Comparison of ENCODE assay signal across 8 mouse cellular contexts in genomic region chr9:84466741-84467140, GRCm38 (mm10).
DNase-seq lines count a peak whose midpoint lies in the region; ATAC-seq and TF ChIP-seq lines count a peak whose summit lies in the region.

No protein-coding gene starts in this region.

- H3K4me3 ChIP-seq in liver, adult 2 months (ENCODE audit: insufficient read depth, low read depth, low read length): no peak overlapping the region

- H3K9ac ChIP-seq in liver, adult 2 months (ENCODE audit: low read depth, low read length): no peak overlapping the region

- WGBS in liver, adult 2 months: 4% methylated on average over 3 of the region's 3 CpGs

- TF ChIP-seq POLR2A in liver, adult 2 months (IDR thresholded peaks at IDR 0.05; ENCODE audit: extremely low read depth, insufficient read depth, low read length): no peak

- TF ChIP-seq CTCF in liver, adult 2 months (IDR thresholded peaks at IDR 0.05; ENCODE audit: low read depth, low read length): 0 out of 2 replicates have a peak, but pooled peaks have one; percentile 36

- no peaks in the 10 kb centered on the region for H3K79me2 ChIP-seq in liver, adult 2 months (ENCODE audit: control insufficient read depth, insufficient read depth, low read length)

- ATAC-seq in monocyte, adult 5-6 weeks (replicated peaks; ENCODE audit: insufficient number of reproducible peaks, low FRiP score, low TSS enrichment, poor library complexity, severe bottlenecking): no peak

- no peaks in the 10 kb centered on the region for H3K27me3 ChIP-seq in liver, adult 2 months (ENCODE audit: control insufficient read depth, insufficient read depth, low read length)

- H3K36me3 ChIP-seq in liver, adult 2 months (ENCODE audit: control insufficient read depth, insufficient read depth, low read length): no peaks in the 10 kb centered on the region

- DNase-seq in cerebellum, adult 9-10 months: peak; percentile 1
- no peak for DNase-seq in cerebellum, adult 11-12 months
- peak; percentile 42 for DNase-seq in liver, adult 2 months (ENCODE audit: extremely low read depth, low read depth, low spot score)
- no peak for DNase-seq in liver
- peak; percentile 49 for DNase-seq in brain, adult 2 months (ENCODE audit: low read depth, low spot score)
- peak; percentile 20 for DNase-seq in hindlimb bud, embryonic 11.5 days (ENCODE audit: extremely low spot score, low read depth, low spot score)
- peak; percentile 35 for DNase-seq in lung, postnatal 14 days

- no peak overlapping the region for H3K27ac ChIP-seq in liver, adult 2 months (replicated peaks; ENCODE audit: insufficient read depth, low read depth, low read length)

- no peaks in the 10 kb centered on the region for H3K4me1 ChIP-seq in liver, adult 2 months (ENCODE audit: control insufficient read depth, insufficient read depth, low read length)

Comparison
In these comparisons a context has a peak if more than half of its experiments do, and no peak if none do; other contexts are left out.
1. DNase-seq: peak in cerebellum, adult 9-10 months (single experiment), liver, adult 2 months (single experiment), brain, adult 2 months (single experiment), hindlimb bud, embryonic 11.5 days (single experiment) and lung, postnatal 14 days (single experiment); none in cerebellum, adult 11-12 months (single experiment) and liver (single experiment).